Mouse (Mus musculus) spleen, adult 2 months (tissue): ENCODE data around the gene Slc26a1.

Source experiments
- CTCF ChIP-seq: fragments of 200-500 bp; IDR thresholded peaks from 2 replicates; pipeline ENCODE4 v1.5.1; 2011; ENCODE audit warnings: mild to moderate bottlenecking, inconsistent platforms; ENCODE audit not compliant: insufficient read depth, insufficient read length, insufficient replicate concordance; ENCODE audit errors: extremely low read depth
- POLR2A ChIP-seq: fragments of 200-500 bp; IDR thresholded peaks from 2 replicates; pipeline ENCODE4 v1.6.1; 2011; ENCODE audit warnings: low read depth, low read length, inconsistent platforms

DNA sequence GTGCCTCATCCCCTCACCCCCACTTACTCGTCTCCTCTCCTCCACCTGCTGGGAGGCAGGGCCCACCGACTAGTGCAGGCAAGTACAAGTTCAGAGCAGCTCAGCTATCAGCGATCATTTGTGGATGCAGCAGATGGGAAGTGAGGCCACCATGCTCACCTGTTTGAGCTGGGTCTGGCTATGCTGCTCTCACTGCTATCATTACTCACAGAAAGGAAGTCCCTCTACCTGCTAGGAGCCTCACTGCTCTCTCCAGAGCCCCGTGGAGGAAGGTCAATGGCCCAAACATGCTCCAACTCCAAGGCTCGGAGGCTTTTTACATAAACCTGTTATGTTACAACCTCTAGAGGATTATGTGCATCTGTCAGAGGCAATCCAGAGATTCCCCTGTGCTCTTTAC is 18.0 kb downstream of the Slc26a1 start:
- no peak for TF ChIP-seq CTCF
- no peak for TF ChIP-seq POLR2A
